Mouse (Mus musculus) lung, embryonic 16.5 days (tissue): ENCODE data around the gene Rhcg. TPM values are rescaled to one million over a fixed set of nuclear protein-coding genes. Genes with fewer than 3 reads are reported as not detected.
A peak's percentile ranks its signal among the peaks of the same experiment; 100 is the strongest.

ENCODE experiments used
- ATAC-seq: fragments of 200-750 bp; cut with Nextera tagmentation; 2 replicates; pipeline ENCODE4 v1.8.0; 2017; ENCODE audit warnings: low read depth, mild to moderate bottlenecking, moderate library complexity
- H3K27ac ChIP-seq: fragments of 300-500 bp; sonication (generic); 2 replicates; pipeline ENCODE4 v1.5.1; 2014; ENCODE audit warnings: mild to moderate bottlenecking, control low read depth, low read length
- H3K27me3 ChIP-seq: fragments of 300-500 bp; sonication (generic); 2 replicates; pipeline ENCODE4 v1.6.1; 2014; ENCODE audit warnings: low read depth, low read length, mixed read lengths; ENCODE audit not compliant: control insufficient read depth, insufficient read depth
- H3K36me3 ChIP-seq: fragments of 300-500 bp; sonication (generic); 2 replicates; pipeline ENCODE4 v1.6.1; 2014; ENCODE audit warnings: low read length; ENCODE audit not compliant: control insufficient read depth, insufficient read depth
- H3K4me1 ChIP-seq: fragments of 300-500 bp; sonication (generic); replicated peaks from 2 replicates; pipeline ENCODE4 v1.6.1; 2014; ENCODE audit warnings: low read length, mixed read lengths; ENCODE audit not compliant: control insufficient read depth, insufficient read depth
- H3K4me2 ChIP-seq: fragments of 300-500 bp; sonication (generic); 2 replicates; pipeline ENCODE4 v1.6.1; 2014; ENCODE audit warnings: low read depth, low read length, control low read depth
- H3K4me3 ChIP-seq: fragments of 300-500 bp; sonication (generic); 2 replicates; pipeline ENCODE4 v1.5.1; 2014; ENCODE audit warnings: mild to moderate bottlenecking, low read length, control low read depth
- H3K9ac ChIP-seq: fragments of 300-500 bp; sonication (generic); 2 replicates; pipeline ENCODE4 v1.6.1; 2014; ENCODE audit warnings: low read length, control low read depth
- H3K9me3 ChIP-seq: fragments of 300-500 bp; sonication (generic); 2 replicates; pipeline ENCODE4 v1.6.1; 2016; ENCODE audit warnings: low read length; ENCODE audit not compliant: control insufficient read depth
- WGBS: fragments of 180-500 bp; shearing (Covaris S2); extraction: QIAGEN DNeasy Blood & Tissue Kit; methylation state at CpG from one replicate; pipeline ENCODE4 v1.1.7; 2014; 5-methylcytosine and 5-hydroxymethylcytosine counted together
- polyA plus RNA-seq: library from polyadenylated mRNA; unstranded; fragments of >200 nt; fragmentation: Nextera tagmentation; extraction: Ambion mirVana; gene quantifications from 2 replicates; pipeline ENCODE4 v1.2.1, GENCODE M21; 2015

Gene Rhcg
- polyA plus RNA-seq: 0.06 and 0.13 TPM in 2 replicates

DNA sequence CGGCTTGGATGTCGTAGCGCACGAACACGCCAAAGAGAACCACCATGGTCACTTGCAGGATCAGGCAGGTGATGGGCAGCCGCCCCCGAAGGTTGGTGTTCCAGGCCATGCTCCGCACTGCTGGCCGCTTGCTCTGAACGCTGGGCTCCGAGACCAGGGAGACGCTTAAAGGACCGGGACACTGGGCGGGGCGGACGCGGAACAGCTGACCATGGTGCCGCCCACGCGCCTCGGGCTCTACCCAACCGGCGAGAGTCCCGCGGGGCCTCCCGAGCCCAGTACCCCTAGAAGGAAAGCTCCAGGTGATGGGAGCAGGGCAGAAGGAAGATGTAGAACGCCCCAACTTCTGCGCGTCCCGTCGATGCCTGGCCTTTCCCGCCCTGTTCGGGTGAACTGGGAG, at the start of gene Rhcg:
Gene Rhcg, minus strand, starts transcription at position 240 of the 400 bp plus-strand sequence.
- Histone ChIP-seq H3K9ac (no peak within 1 kb of the TSS), H3K9me3 (no peaks in the 10 kb centered on the region), H3K4me2 (peak within 1 kb of the TSS; percentile 41), H3K27me3 (peaks cover 31% of the 10 kb centered on the region), H3K4me3 (peak within 1 kb of the TSS; percentile 30), H3K27ac (no peak within 1 kb of the TSS), H3K4me1 (no peaks in the 10 kb centered on the region; the same call in 1 of the 2 replicates), H3K36me3 (no peaks in the 10 kb centered on the region)
- WGBS: 9% methylated on average over 32 of the region's 33 CpGs
- no peak for ATAC-seq

DNA sequence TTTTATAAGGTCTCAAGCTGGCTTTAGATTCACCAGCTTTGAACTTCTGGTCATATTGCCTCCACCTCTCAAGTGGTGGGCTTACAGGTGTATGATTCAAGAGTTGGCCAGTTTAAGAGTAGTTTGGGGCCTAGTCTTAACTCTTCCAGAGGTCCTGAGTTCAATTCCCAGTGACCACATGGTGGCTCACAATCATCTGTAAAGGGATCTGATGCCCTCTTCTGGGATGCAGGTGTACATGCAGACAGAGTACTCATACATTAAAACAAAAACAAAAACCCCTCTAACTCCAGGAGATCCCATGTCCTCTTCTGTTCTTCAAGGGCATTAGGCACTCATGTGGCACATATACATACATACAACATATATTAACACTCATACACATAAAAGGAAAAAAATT, 49.2 kb upstream of the Rhcg start:
- no peak for ATAC-seq
- no peak overlapping the region for H3K27ac ChIP-seq
- no peaks in the 10 kb centered on the region for H3K27me3 ChIP-seq
- no peaks in the 10 kb centered on the region for H3K9me3 ChIP-seq
- no peak overlapping the region for H3K9ac ChIP-seq
- H3K4me1 ChIP-seq: peaks cover 18% of the 10 kb centered on the region
- no peak overlapping the region for H3K4me2 ChIP-seq
- H3K4me3 ChIP-seq: no peak overlapping the region
- peaks cover 32% of the 10 kb centered on the region for H3K36me3 ChIP-seq

DNA sequence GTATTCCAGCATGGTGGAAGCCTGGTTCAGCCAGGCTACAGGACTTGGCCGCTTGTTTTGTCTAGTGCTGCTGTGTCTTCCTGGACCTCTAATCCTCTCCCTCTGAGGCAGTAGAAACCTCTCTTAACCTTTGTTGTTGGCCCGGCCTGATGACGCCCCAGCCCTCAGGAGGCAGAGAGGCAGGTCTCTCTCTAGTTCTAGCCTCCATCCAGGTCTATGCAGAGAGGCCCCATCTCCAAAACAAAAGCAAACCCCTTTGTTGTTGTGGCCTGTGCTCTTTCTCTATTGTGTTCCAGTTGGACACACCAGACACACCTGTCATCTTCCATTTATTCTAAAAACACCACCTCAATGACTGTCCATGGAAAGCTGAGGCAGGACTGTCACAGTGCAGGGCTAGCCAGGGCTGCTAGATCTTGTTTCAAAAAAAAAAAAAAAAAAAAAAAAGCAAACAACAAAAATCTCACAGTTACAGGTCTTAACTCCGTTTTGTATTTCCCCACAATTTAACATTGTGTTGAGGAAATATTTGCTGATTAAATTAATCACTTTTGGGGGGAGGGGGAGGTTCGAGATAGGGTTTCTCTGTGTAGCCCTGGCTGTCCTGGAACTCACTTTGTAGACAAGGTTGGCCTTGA, 43.9 kb upstream of the Rhcg start:
- ATAC-seq: no peak
- peak overlapping the region; percentile 87 for H3K4me3 ChIP-seq
- H3K27me3 ChIP-seq: no peaks in the 10 kb centered on the region
- H3K27ac ChIP-seq: no peak overlapping the region
- peak overlapping the region; percentile 90 for H3K9ac ChIP-seq
- H3K9me3 ChIP-seq: no peaks in the 10 kb centered on the region
- H3K4me2 ChIP-seq: peak overlapping the region; percentile 89
- WGBS: 6% methylated on average over 5 of the region's 5 CpGs
- peaks cover 25% of the 10 kb centered on the region for H3K4me1 ChIP-seq
- peaks cover 6% of the 10 kb centered on the region for H3K36me3 ChIP-seq

DNA sequence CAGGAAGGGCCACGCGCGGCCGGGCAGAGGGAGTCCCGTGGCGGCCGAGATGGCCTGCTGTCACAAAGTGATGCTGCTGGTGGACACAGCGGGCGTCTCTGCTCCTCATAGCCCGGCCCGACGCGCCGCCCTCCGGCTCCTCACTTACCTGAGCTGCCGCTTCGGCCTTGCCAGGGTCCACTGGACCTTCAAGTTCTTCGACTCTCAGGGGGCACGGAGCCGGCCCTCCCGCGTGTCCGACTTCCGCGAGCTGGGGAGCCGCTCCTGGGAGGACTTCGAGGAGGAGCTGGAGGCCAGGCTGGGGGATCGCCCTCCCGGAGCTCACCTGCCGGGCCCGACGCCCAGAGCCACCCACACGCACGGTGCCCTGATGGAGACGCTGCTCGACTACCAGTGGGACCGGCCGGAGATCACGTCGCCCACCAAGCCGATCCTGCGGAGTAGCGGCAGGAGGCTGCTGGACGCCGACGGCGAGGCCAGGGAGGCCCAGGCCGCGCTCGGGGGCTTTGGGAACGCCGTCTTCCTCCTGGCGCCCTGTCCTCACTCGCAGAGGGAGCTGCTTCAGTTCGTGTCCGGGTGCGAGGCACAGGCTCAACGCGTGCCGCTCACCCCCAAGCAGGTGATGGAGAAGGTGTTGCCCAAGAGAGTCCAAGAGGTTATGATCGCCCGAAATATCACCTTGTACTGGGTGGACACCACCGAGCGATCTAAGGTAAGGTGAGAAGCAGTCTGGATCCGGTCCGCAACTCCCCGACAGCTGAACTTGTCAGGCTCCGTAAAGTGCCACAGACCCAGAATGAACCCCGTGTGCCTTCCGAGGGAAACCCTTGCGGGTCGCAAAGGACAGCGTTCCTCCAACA, 43.1 kb upstream of the Rhcg start:
- WGBS: under 1% methylated on average over 73 of the region's 73 CpGs
- Histone ChIP-seq H3K4me1 (peaks cover 25% of the 10 kb centered on the region), H3K36me3 (peaks cover 2% of the 10 kb centered on the region), H3K4me3 (peak overlapping the region; percentile 87), H3K27ac (peak overlapping the region; percentile 12; the same call in 1 of the 2 replicates), H3K9me3 (no peaks in the 10 kb centered on the region), H3K4me2 (peak overlapping the region; percentile 89), H3K27me3 (no peaks in the 10 kb centered on the region), H3K9ac (peak overlapping the region; percentile 90)
- peak; percentile 27 for ATAC-seq

DNA sequence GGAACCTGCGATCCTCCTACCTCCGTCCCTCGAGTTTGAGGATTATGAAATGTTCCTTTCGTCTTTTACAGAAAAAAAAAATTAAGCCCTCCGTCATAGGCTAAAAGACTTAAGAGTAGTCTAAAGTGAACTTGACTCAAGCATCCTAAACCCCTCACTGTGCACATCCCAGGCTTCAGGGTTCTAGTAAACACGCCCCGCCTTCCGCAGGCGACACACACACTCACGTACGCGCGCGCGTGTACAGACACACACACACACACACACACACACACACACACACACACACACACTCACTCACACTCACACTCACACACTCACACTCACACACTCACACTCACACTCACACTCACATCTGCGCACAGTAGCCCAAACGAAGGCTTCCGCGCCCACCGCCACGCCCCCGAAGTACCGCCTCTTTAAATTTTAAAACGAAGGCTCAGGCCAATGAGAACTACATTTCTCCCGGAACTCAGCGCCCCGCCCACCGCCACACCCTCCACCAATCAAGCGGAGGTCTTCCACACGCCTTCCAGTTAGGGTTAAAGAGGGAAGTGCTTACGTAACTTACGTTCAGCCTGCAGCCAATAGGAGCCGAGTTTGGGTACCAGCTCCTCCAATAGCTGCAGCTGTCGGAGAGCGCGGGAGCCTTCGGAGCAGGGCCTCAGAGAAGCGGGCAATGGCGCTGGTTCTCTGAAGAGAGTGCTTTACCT, 42.3 kb upstream of the Rhcg start, which contains the start of gene Ticrr:
Gene Ticrr, plus strand, starts transcription at position 619 of the 713 bp plus-strand sequence.
- Histone ChIP-seq H3K9me3 (no peaks in the 10 kb centered on the region), H3K27ac (peak within 1 kb of the TSS; percentile 12; the same call in 1 of the 2 replicates), H3K4me1 (peaks cover 25% of the 10 kb centered on the region), H3K9ac (peak within 1 kb of the TSS; percentile 90), H3K27me3 (no peaks in the 10 kb centered on the region), H3K4me3 (peak within 1 kb of the TSS; percentile 87), H3K36me3 (peaks cover 2% of the 10 kb centered on the region; the same call in 1 of the 2 replicates), H3K4me2 (peak within 1 kb of the TSS; percentile 89)
- ATAC-seq: peak; percentile 100
- under 1% methylated on average over 39 of the region's 39 CpGs for WGBS

DNA sequence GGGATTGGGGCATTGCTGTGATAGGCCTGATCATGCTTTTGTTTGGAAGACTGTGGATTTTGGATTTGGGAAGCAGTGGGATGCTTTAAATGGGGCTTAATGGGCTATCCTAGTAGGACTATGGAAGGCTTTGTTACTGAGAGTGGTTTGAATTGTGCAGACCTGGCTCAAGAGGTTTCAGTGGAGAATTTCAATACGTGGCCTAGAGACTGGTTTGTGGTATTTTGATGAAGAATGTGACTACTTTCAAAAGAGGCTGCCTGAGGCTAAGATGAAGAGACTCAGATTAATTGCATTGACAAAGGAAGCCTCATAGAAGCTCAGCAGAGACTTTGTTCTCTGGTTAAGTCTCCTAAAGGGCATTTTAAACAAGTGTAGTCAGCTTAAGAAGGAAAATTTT, 37.1 kb upstream of the Rhcg start:
- Histone ChIP-seq H3K27me3 (no peaks in the 10 kb centered on the region), H3K4me2 (no peak overlapping the region), H3K9me3 (no peaks in the 10 kb centered on the region), H3K36me3 (no peaks in the 10 kb centered on the region), H3K27ac (no peak overlapping the region), H3K9ac (no peak overlapping the region), H3K4me3 (no peak overlapping the region), H3K4me1 (no peaks in the 10 kb centered on the region)
- no peak for ATAC-seq
- WGBS: 36% methylated on average over 1 of the region's 1 CpGs

DNA sequence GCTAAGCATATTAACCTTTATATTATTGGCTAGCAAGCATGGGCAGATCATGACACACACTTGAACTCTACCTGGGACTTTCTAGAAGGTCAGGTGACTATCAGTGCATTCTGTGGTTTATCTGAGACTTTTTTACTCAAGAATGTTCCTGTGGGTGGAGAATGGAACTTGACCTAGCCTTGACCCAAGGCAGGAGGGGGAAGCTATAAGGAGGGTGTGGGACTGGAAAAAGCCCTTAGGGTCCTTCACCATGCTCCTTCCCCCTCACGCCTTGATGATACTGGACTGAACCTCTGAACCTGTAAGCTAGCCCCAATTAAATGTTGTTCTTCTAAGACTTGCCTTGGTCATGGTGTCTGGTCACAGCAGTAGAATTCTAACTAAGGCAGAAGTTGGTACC, 36.7 kb upstream of the Rhcg start:
- Histone ChIP-seq H3K27me3 (no peaks in the 10 kb centered on the region), H3K9ac (no peak overlapping the region), H3K36me3 (no peaks in the 10 kb centered on the region), H3K4me3 (no peak overlapping the region), H3K9me3 (no peaks in the 10 kb centered on the region), H3K4me2 (no peak overlapping the region), H3K4me1 (no peaks in the 10 kb centered on the region), H3K27ac (no peak overlapping the region)
- 69% methylated on average over 1 of the region's 1 CpGs for WGBS
- no peak for ATAC-seq

DNA sequence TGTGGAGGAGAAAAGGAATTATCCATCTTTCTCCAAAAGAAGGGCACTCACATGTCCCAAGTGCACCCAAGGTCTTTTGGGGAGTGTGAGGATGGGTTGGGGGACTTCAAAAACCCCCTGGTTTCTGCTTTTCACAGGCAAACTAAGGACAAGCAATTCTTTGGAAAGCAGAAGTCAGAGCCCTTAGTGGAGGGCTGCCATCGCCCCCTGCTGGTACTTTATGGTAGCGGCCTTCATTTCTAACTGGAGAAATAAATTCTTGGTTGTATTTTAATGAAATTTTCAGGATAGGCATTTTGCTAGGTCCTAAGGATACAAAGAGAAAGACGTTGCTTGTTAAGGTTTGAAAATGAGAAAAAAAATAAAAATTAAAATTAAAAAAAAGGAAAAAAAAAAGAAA, 31.5 kb upstream of the Rhcg start:
- Histone ChIP-seq H3K4me3 (no peak overlapping the region), H3K9ac (no peak overlapping the region), H3K9me3 (no peaks in the 10 kb centered on the region), H3K27me3 (no peaks in the 10 kb centered on the region), H3K4me2 (no peak overlapping the region), H3K27ac (no peak overlapping the region), H3K4me1 (no peaks in the 10 kb centered on the region), H3K36me3 (no peaks in the 10 kb centered on the region)
- no peak for ATAC-seq
- 6% methylated on average over 3 of the region's 3 CpGs for WGBS

DNA sequence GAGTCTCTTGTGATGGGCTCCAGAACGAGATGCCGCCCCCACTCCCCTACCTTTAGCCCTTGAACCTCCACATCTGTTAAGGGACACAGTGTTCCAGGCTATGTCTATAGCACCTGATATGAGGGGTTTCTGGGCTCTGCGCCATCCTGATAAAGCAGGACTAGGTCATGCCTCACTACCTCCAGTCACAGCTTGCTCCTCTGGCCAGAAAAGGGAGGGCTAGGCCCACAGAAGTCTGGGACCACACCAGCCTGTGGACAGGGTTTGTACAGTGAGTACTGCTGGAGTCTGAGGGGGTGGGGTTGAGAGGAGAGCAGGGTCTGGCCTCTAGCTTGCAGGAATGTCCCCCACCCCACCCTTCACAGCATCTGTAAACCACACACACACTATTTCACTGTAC, 29.8 kb upstream of the Rhcg start:
- H3K4me3 ChIP-seq: no peak overlapping the region
- WGBS: 71% methylated on average over 3 of the region's 3 CpGs
- no peaks in the 10 kb centered on the region for H3K4me1 ChIP-seq
- H3K27me3 ChIP-seq: no peaks in the 10 kb centered on the region
- no peaks in the 10 kb centered on the region for H3K36me3 ChIP-seq
- no peak overlapping the region for H3K27ac ChIP-seq
- no peaks in the 10 kb centered on the region for H3K9me3 ChIP-seq
- no peak for ATAC-seq
- H3K4me2 ChIP-seq: no peak overlapping the region
- no peak overlapping the region for H3K9ac ChIP-seq
